Mouse (Mus musculus) MEL (cell line): ENCODE results near the gene Tgm7.

Experiments used
- CTCF ChIP-seq, 3 experiments: IDR thresholded peaks in 2 of 3; conservative IDR thresholded peaks in 1 of 3; 2 replicates each; pipeline ENCODE4 v1.5.1; 2011 to 2012; ENCODE audit warnings: low read length in 3 of 3, low read depth in 2 of 3, mild to moderate bottlenecking in 2 of 3, improper control_type of control experiment in 1 of 3, inconsistent platforms in 1 of 3, mixed read lengths in 1 of 3, moderate library complexity in 1 of 3; ENCODE audit not compliant: control insufficient read depth in 1 of 3, insufficient read depth in 1 of 3, poor library complexity in 1 of 3, severe bottlenecking in 1 of 3
- EP300 ChIP-seq, 2 experiments: IDR thresholded peaks; 2 replicates each; pipeline ENCODE4 v1.6.1; 2011; ENCODE audit warnings: improper control_type of control experiment in 2 of 2, low read length in 2 of 2, low read depth in 1 of 2, mild to moderate bottlenecking in 1 of 2
- GABPA ChIP-seq: IDR thresholded peaks from 2 replicates; pipeline ENCODE4 v1.6.1; 2012; ENCODE audit warnings: low read depth, mild to moderate bottlenecking, inconsistent platforms, low read length, improper control_type of control experiment, moderate library complexity
- JUND ChIP-seq: IDR thresholded peaks from 2 replicates; pipeline ENCODE4 v1.6.1; 2011; ENCODE audit warnings: low read depth, mild to moderate bottlenecking, improper control_type of control experiment, low read length
- KAT2A ChIP-seq: conservative IDR thresholded peaks from 2 replicates; pipeline ENCODE4 v1.6.1; 2012; ENCODE audit warnings: low read depth, low read length, improper control_type of control experiment, inconsistent platforms
- MAFK ChIP-seq: IDR thresholded peaks from 2 replicates; pipeline ENCODE4 v1.6.1; 2011; ENCODE audit warnings: low read depth, mild to moderate bottlenecking, low read length, improper control_type of control experiment, borderline replicate concordance
- POLR2A ChIP-seq, 2 experiments: IDR thresholded peaks; 2 replicates each; pipeline ENCODE4 v1.6.1; 2011 to 2012; ENCODE audit warnings: low read length in 2 of 2, mild to moderate bottlenecking in 2 of 2, control low read depth in 1 of 2, improper control_type of control experiment in 1 of 2, low read depth in 1 of 2, moderate library complexity in 1 of 2; ENCODE audit not compliant: control insufficient read depth in 1 of 2, insufficient read depth in 1 of 2, poor library complexity in 1 of 2
- POLR2AphosphoS2 ChIP-seq: IDR thresholded peaks from 2 replicates; pipeline ENCODE4 v1.6.1; 2011; ENCODE audit warnings: low read length, improper control_type of control experiment
- USF2 ChIP-seq, 2 experiments: IDR thresholded peaks; 2 replicates each; pipeline ENCODE4 v1.6.1; 2011 to 2012; ENCODE audit warnings: improper control_type of control experiment in 2 of 2, low read length in 2 of 2, borderline replicate concordance in 1 of 2, inconsistent platforms in 1 of 2, low read depth in 1 of 2, mild to moderate bottlenecking in 1 of 2; ENCODE audit not compliant: insufficient read depth in 1 of 2

GRCm38 (mm10) chr2:121115418-121115817 is 5.8 kb upstream of the Tgm7 start:
- no peak for TF ChIP-seq POLR2A (IDR thresholded peaks at IDR 0.05; ENCODE audit: control insufficient read depth in 1 of 2, insufficient read depth in 1 of 2, low read depth in 1 of 2, low read length in 2 of 2, poor library complexity in 1 of 2)
- no peak for TF ChIP-seq MAFK
- TF ChIP-seq KAT2A = no peak
- TF ChIP-seq POLR2AphosphoS2 = no peak
- no peak for TF ChIP-seq GABPA
- no peak for TF ChIP-seq USF2 (IDR thresholded peaks at IDR 0.05; ENCODE audit: borderline replicate concordance in 1 of 2, insufficient read depth in 1 of 2, low read depth in 1 of 2, low read length in 2 of 2)
- no peak for TF ChIP-seq CTCF (IDR thresholded peaks at IDR 0.05 in 2 of 3, conservative IDR thresholded peaks at IDR 0.05 in 1 of 3; ENCODE audit: control insufficient read depth in 1 of 3, insufficient read depth in 1 of 3, low read depth in 2 of 3, low read length in 3 of 3, poor library complexity in 1 of 3, severe bottlenecking in 1 of 3)
- TF ChIP-seq EP300 (IDR thresholded peaks at IDR 0.05; ENCODE audit: low read depth in 1 of 2, low read length in 2 of 2) = no peak
- no peak for TF ChIP-seq JUND
